Mouse (Mus musculus): ENCODE measurements around the gene Smgc. TPM values are rescaled to one million over a fixed set of nuclear protein-coding genes. Genes with fewer than 3 reads are reported as not detected.

Smgc gene
- polyA plus RNA-seq (2015; fragmentation: Nextera tagmentation; extraction: Ambion mirVana), result not detected in 2 replicates

DNA sequence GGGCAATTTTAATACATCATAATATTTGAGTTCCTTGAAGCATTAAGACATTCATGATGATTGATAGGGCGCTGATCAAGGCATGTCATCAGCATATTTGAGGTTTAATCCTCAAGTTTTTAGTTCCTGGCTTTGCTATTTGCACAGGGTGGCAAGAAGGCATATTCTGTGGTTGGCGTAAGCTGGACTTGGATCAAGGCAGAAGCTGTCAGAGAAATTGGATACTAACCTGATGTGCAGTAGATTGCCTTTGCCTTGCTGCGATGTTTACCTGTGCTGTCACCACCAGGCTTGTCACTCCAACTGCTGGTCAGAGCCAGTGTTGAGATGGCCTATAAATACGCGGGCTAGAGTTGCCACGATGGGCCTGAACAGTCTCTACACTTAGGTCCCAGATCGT, at the start of gene Smgc:
TSS of gene Smgc (plus strand) at position 301 of the 400 bp plus-strand sequence.

Other genes starting within 250 kb of the Smgc start
- gene Lrrk2, start 165.1 kb upstream of the Smgc start, polyA plus RNA-seq (2015; fragmentation: Nextera tagmentation; extraction: Ambion mirVana), result 4.3 and 8.4 TPM in 2 replicates
- gene Cntn1, start 212.9 kb downstream of the Smgc start, polyA plus RNA-seq (2015; fragmentation: Nextera tagmentation; extraction: Ambion mirVana), result 2.4 and 4.8 TPM in 2 replicates

Measured in adrenal gland, postnatal 0 days (tissue).